Mouse (Mus musculus) liver, embryonic 11.5 days (tissue): Measurements from ENCODE around the gene Tmem182. TPM values are rescaled to one million over a fixed set of nuclear protein-coding genes. Genes with fewer than 3 reads are reported as not detected.

Experiments
- ATAC-seq: fragments of 200-750 bp; cut with Nextera tagmentation; replicated peaks from 2 replicates; pipeline ENCODE4 v1.8.0; 2017; ENCODE audit warnings: moderate number of reproducible peaks, mild to moderate bottlenecking, moderate TSS enrichment, moderate library complexity; ENCODE audit not compliant: low FRiP score
- DNase-seq: peaks from one replicate; pipeline ENCODE4 v3.0.0-alpha.2; 2017; ENCODE audit warnings: low spot score
- H3K27ac ChIP-seq: fragments of 300-500 bp; sonication (generic); 2 replicates; pipeline ENCODE4 v1.5.1; 2014; ENCODE audit warnings: mild to moderate bottlenecking, low read depth, low read length, control low read depth
- H3K27me3 ChIP-seq: fragments of 300-500 bp; sonication (generic); replicated peaks from 2 replicates; pipeline ENCODE4 v1.6.1; 2014; ENCODE audit warnings: low read length, mixed read lengths; ENCODE audit not compliant: control insufficient read depth, insufficient read depth
- H3K36me3 ChIP-seq: fragments of 300-500 bp; sonication (generic); 2 replicates; pipeline ENCODE4 v1.6.1; 2014; ENCODE audit warnings: mild to moderate bottlenecking, low read length, moderate library complexity, mixed read lengths; ENCODE audit not compliant: control insufficient read depth, insufficient read depth
- H3K4me1 ChIP-seq: fragments of 300-500 bp; sonication (generic); replicated peaks from 2 replicates; pipeline ENCODE4 v1.6.1; 2014; ENCODE audit warnings: low read length, mixed read lengths; ENCODE audit not compliant: control insufficient read depth, insufficient read depth
- H3K4me2 ChIP-seq: fragments of 300-500 bp; sonication (generic); 2 replicates; pipeline ENCODE4 v1.6.1; 2014; ENCODE audit warnings: mild to moderate bottlenecking, control low read depth, moderate library complexity
- H3K4me3 ChIP-seq: fragments of 300-500 bp; sonication (generic); 2 replicates; pipeline ENCODE4 v1.5.1; 2014; ENCODE audit warnings: low read depth, low read length, control low read depth
- H3K9ac ChIP-seq: fragments of 300-500 bp; sonication (generic); 2 replicates; pipeline ENCODE4 v1.6.1; 2014; ENCODE audit warnings: low read depth, low read length, control low read depth
- H3K9me3 ChIP-seq: fragments of 300-500 bp; sonication (generic); 2 replicates; pipeline ENCODE4 v1.6.1; 2016; ENCODE audit warnings: low read length, inconsistent platforms, mixed read lengths; ENCODE audit not compliant: control insufficient read depth
- WGBS: fragments of 180-500 bp; shearing (Covaris S2); extraction: QIAGEN DNeasy Blood & Tissue Kit; methylation state at CpG from one replicate; pipeline ENCODE4 v1.1.7; 2014; 5-methylcytosine and 5-hydroxymethylcytosine counted together
- polyA plus RNA-seq: library from polyadenylated mRNA; unstranded; fragments of >200 nt; fragmentation: Nextera tagmentation; extraction: Ambion mirVana; gene quantifications from 2 replicates; pipeline ENCODE4 v1.2.1, GENCODE M21; 2014

The Tmem182 gene
- polyA plus RNA-seq, 1 experiment from 2014 or later: 0.22 TPM

DNA sequence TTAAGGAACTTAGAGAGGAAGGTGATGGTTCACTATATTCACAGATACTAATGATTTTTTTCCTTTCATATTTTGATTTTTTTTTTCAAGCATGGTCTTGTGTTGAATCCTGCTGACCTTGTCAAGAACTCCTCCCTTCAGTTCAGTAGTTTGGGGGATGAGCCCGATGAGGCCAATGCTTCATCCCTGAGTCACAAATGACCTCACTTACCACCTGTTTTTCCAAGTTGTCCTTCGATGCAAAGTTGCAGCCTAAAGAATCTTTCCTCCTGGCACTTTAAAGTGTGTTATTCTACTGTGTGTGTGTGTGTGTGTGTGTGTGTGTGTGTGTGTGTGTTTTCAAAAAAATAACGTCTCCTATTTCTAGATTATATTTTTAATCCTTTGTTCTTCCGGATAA is 30.1 kb downstream of the Tmem182 start:
- DNase-seq: no peak
- H3K9ac ChIP-seq: no peak overlapping the region
- H3K27ac ChIP-seq: no peak overlapping the region
- H3K4me3 ChIP-seq: no peak overlapping the region
- no peak overlapping the region for H3K4me2 ChIP-seq
- no peaks in the 10 kb centered on the region for H3K27me3 ChIP-seq
- no peaks in the 10 kb centered on the region for H3K4me1 ChIP-seq
- 84% methylated on average over 4 of the region's 4 CpGs for WGBS
- no peaks in the 10 kb centered on the region for H3K36me3 ChIP-seq
- H3K9me3 ChIP-seq: no peaks in the 10 kb centered on the region
- no peak for ATAC-seq

DNA sequence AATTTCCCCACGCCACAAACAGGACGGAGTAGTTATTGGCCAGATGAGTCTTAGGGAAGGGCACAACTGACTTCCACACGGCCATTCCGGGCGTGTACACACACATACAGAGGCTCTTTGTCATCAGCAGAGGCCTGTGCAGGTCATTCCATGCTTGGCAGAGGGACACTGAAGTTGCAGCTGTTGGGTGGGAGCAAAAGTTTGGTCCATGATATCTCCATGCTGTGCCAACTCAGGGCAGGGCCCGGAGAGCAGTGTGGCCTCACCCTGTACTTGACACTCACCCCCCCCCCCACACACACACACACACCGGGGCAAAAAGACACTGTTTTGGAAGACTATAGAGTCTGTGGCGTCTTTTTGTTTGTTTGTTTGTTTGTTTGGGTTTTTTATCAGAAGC is 35.2 kb downstream of the Tmem182 start:
- Histone ChIP-seq H3K4me1 (no peaks in the 10 kb centered on the region), H3K4me2 (no peak overlapping the region), H3K27me3 (no peaks in the 10 kb centered on the region), H3K27ac (no peak overlapping the region), H3K36me3 (no peaks in the 10 kb centered on the region), H3K9me3 (no peaks in the 10 kb centered on the region), H3K9ac (no peak overlapping the region), H3K4me3 (no peak overlapping the region)
- 82% methylated on average over 8 of the region's 8 CpGs for WGBS
- no peak for DNase-seq
- ATAC-seq: no peak

DNA sequence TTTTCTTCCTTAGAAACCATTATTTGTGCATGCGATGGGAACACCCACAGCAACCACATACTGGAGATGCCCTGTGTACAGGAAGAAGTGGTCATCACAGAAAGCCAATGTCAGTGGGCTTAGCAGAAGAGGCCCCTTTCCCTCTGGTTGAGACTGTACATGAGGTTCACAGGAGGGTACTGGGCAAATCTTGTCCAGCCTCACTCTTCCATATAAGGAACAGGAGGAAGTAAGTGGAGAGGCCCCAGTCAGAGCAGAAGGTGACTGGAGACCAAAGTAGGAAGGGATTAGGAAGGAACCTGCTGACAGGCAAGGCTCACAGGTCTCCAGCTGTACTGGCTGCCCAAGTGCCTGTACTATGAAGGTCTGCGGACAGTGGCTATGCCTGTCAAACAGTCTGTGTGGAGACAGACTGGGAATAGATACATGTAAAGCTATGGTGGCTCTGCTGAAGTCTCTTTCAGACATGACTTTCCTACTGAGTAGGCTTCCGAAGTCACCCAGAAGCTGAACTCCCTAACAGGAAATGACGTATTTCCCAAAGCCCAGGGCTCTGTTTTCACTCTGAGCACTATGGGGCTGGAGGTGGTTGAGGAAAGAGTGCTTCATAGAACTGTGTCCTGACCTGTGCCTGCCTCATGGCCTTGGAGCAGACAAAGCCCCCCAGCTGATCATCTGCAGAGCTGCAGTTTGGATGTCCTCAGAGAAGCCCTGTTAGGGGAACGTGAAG is 35.8 kb downstream of the Tmem182 start:
- H3K4me2 ChIP-seq: no peak overlapping the region
- H3K27ac ChIP-seq: no peak overlapping the region
- no peaks in the 10 kb centered on the region for H3K4me1 ChIP-seq
- 56% methylated on average over 5 of the region's 5 CpGs for WGBS
- no peak overlapping the region for H3K4me3 ChIP-seq
- H3K36me3 ChIP-seq: no peaks in the 10 kb centered on the region
- no peak for DNase-seq
- no peaks in the 10 kb centered on the region for H3K27me3 ChIP-seq
- no peaks in the 10 kb centered on the region for H3K9me3 ChIP-seq
- ATAC-seq: no peak
- no peak overlapping the region for H3K9ac ChIP-seq

DNA sequence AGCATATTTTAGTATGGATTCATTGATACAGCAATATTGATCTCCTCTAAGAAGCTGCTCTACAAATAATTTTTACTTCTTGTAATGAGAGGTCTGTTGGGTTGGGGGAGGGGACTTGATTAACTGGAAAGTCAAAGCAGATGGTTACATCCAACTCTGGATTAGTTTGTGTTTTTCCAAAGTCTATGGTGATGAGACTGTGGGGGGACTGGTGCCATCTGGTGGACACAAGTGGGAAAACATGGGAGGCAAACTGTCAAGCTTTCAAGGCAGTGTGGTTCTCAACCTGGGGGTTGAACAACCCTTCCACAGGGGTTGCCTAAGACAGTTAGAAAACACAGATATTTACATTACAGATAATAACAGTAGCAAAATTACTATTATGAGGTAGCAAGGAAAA is 39.2 kb downstream of the Tmem182 start:
- DNase-seq (no peak), ATAC-seq (no peak)
- H3K36me3 ChIP-seq: no peaks in the 10 kb centered on the region
- no peaks in the 10 kb centered on the region for H3K27me3 ChIP-seq
- H3K9ac ChIP-seq: no peak overlapping the region
- no peaks in the 10 kb centered on the region for H3K4me1 ChIP-seq
- H3K9me3 ChIP-seq: no peaks in the 10 kb centered on the region
- no peak overlapping the region for H3K4me3 ChIP-seq
- no peak overlapping the region for H3K4me2 ChIP-seq
- no peak overlapping the region for H3K27ac ChIP-seq

DNA sequence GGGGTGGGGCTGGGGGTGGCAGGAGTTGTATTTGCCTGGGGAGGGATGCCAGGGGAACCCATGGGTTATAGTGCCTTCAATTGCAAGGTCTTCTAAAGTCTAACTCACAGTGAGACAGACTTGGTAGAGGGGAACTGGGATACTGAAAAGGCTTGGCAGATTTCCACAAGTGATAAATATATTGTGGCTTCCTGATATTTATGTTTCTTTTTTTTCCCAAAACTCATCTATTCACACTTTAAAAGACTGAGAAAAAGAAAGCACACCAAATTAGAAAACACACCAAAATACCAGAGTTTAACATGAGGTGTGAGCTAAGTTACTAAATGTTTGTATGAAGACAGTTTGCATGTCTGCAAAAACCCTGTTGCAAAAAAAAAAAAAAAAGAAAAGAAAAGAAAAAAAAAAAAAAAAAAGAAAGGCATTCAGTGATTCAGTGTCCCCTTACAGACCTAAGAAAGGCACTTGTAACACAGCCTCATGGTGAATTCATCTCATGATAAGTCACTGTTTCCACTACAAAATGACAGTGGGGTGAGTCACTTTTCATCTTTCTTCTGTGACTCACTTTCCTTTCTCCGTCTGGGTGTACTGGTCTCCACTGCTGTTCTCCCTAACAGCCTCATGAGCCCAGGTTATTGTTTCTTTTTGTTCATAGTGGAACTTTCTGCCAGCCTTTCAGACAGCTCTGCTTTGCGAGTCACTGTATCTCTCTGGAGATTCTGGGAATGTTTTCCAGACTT is 42.0 kb downstream of the Tmem182 start:
- no peaks in the 10 kb centered on the region for H3K36me3 ChIP-seq
- H3K9me3 ChIP-seq: no peaks in the 10 kb centered on the region
- whole genome bisulfite sequencing: 51% methylated on average over 2 of the region's 2 CpGs
- H3K27ac ChIP-seq: no peak overlapping the region
- H3K27me3 ChIP-seq: no peaks in the 10 kb centered on the region
- no peak overlapping the region for H3K4me3 ChIP-seq
- H3K4me1 ChIP-seq: no peaks in the 10 kb centered on the region
- no peak for DNase-seq
- no peak overlapping the region for H3K4me2 ChIP-seq
- H3K9ac ChIP-seq: no peak overlapping the region
- ATAC-seq: no peak

DNA sequence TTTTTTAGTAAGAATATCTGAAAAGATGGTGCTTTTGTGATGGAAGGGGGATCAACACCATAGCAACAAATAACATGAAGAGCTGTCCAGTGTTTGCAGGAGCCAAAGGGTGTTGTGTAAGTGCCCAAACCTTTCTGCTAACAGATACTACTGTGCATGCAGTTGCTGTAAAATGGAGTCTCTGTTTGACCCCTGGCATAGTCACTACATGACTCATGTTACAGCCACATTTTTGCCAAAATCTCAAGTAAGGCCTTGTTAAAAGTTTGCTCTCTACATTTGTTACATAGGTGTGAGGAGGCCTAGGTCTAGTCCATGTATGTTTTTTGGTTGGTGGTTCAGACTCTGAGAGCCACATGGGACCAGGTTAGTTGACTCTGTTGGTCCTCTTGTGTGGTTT is 45.9 kb downstream of the Tmem182 start:
- Histone ChIP-seq H3K9me3 (no peaks in the 10 kb centered on the region), H3K27me3 (no peaks in the 10 kb centered on the region), H3K4me3 (no peak overlapping the region), H3K9ac (no peak overlapping the region), H3K4me1 (no peaks in the 10 kb centered on the region), H3K36me3 (no peaks in the 10 kb centered on the region), H3K4me2 (no peak overlapping the region), H3K27ac (no peak overlapping the region)
- ATAC-seq (no peak), DNase-seq (no peak)

DNA sequence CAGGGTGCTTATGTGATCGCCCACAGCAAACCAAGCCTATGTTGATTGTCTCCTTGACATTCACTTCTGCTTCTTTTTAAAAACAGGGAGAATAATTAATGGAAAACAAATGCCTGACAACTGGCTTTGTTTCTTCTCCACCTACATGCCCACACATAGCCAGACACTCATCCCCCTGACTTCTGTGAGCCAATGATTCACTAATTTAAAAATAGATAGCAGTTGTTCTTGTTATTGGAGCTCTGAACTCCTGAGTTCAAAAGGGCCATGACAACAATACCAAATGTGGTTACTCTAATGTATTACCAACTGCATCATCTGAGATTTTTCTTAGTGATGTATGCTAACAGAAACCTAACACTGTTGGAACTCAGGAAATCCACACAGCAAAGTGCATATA is 49.9 kb downstream of the Tmem182 start:
- Histone ChIP-seq H3K9me3 (no peaks in the 10 kb centered on the region), H3K9ac (no peak overlapping the region), H3K4me1 (no peaks in the 10 kb centered on the region), H3K27me3 (no peaks in the 10 kb centered on the region), H3K27ac (no peak overlapping the region), H3K4me2 (no peak overlapping the region), H3K4me3 (no peak overlapping the region), H3K36me3 (no peaks in the 10 kb centered on the region)
- ATAC-seq: no peak
- WGBS: 72% methylated on average over 1 of the region's 1 CpGs
- DNase-seq: no peak

DNA sequence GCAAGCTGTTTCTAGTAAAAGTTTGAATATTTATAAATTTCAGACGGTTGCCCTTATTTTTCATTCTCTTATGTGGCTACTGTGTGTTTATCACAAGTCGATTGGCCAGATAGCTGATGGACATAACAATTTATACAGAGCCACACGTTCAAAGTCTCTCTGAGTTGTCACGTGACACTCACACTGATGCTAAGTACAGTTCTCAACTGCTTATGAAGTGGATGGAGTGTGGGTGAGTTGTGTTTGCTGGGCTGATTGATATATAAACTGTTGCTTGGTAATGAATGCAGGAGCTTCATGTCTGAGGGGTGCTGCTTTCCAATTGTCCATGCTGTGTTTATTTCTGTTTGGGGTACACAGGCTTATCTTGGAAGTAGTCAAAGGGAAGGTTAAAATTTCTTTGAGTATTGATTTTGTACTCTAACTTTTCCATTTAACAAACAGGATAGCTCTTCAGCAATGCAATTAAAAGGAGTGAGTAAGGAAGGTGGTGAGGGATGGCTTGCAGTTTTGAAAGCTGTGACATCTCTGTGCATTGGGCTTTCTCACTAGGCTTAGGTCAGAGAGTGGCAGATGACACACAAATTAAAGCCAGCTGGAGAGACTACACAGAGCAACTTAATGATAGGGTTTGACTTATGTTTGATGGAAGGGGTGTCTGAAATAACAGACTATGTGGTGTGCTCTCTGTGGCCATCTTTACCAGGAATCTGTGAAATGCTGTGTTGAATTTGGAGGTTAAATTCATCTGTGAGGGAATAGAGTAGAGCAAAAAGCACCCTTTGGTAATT is 51.6 kb downstream of the Tmem182 start:
- Histone ChIP-seq H3K9me3 (no peaks in the 10 kb centered on the region), H3K27ac (no peak overlapping the region), H3K9ac (no peak overlapping the region), H3K4me1 (no peaks in the 10 kb centered on the region), H3K27me3 (no peaks in the 10 kb centered on the region), H3K36me3 (no peaks in the 10 kb centered on the region), H3K4me2 (no peak overlapping the region), H3K4me3 (no peak overlapping the region)
- ATAC-seq: no peak
- DNase-seq: no peak
- 57% methylated on average over 4 of the region's 4 CpGs for WGBS
